Mouse (Mus musculus) layer of hippocampus, postnatal 25 days (tissue): ENCODE results near the gene Drosha. TPM values are rescaled to one million over a fixed set of nuclear protein-coding genes. Genes with fewer than 3 reads are reported as not detected.
"Not testable (repeated sequence)": the region's sequence is repeated elsewhere in the genome, so short reads cannot be mapped to it uniquely, and the experiment has no call there.

Experiments used
- DNase-seq, 2 experiments: peaks; one replicate each; pipeline ENCODE4 v3.0.0; 2022; ENCODE audit warnings: mixed read lengths in 2 of 2, low spot score in 1 of 2; ENCODE audit errors: extremely low spot score in 1 of 2
- total RNA-seq, 2 experiments: library from RNA; stranded (reverse); gene quantifications; 2 replicates each; pipeline ENCODE4 v1.2.3; 2021

The Drosha gene
- total RNA-seq, result 10 to 100 TPM; 80.2 to 91.8 TPM

DNA sequence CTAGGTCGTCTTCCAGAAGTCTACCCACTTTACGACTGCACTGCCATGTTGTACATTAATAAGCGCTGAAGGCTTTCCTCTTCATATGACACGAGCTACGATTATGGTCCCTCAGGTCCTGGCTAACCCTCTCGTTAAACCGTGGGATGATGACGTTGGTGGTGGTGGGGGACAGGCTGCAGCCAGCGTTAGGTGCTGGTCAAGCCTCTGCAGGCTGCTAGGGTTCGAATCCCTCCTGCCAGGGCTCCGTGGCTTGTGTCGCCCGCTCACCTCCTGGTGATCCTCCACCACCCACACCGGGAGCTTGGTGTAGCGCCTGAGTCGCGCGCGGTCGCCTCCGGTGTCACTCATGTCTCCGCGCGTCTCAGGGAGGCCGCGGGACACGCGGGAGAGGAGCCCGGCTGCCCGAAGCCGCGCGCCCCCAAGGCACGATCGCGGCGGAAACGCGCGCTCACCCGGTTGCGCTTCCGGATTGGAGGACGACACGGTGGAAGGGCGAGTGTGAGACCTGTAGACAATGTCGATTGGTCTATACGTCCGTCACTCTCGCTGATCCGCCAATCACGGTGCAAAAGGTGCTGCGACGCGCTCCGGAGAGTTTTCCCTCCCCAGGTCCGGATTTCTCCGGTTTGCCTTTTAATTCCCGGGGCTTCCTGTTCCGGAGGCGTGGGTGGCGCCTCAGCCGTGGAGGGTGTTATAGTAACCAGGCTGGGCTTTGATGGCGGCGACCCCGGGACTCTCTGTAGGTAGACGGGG is at the start of gene Drosha, which contains the start of gene 6030458C11Rik:
Gene Drosha (plus strand): TSS at position 619 of the 756 bp plus-strand sequence.
Gene 6030458C11Rik (minus strand): TSS at position 453 of the 756 bp plus-strand sequence.
- peak; percentile 95 to 99 for DNase-seq

DNA sequence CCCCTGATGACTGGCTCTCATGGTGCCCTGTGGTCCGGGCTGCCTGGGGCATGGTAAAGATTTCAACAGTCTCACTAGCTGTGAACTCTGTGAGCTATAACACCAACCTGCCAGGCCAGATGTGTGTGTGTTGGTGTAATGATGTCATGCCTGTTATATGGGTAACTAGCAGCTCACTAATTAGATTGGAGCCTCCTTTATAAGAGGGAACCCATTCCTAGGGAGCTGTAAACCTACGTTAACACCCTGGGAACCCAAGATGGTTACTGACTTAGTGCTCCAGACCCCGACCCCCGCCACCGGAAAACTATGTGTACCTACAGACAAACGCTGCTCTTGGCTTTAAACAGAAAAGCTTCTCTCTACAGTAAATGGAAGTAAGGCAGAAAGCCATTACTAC is 43.3 kb upstream of the Drosha start:
- no peak for DNase-seq

GRCm38 (mm10) chr15:12781729-12782326 is 42.8 kb upstream of the Drosha start:
- no peak for DNase-seq

- DNase-seq, result no peak
These were observed 36.1 kb upstream of the Drosha start for GRCm38 (mm10) chr15:12788536-12788935.

DNA sequence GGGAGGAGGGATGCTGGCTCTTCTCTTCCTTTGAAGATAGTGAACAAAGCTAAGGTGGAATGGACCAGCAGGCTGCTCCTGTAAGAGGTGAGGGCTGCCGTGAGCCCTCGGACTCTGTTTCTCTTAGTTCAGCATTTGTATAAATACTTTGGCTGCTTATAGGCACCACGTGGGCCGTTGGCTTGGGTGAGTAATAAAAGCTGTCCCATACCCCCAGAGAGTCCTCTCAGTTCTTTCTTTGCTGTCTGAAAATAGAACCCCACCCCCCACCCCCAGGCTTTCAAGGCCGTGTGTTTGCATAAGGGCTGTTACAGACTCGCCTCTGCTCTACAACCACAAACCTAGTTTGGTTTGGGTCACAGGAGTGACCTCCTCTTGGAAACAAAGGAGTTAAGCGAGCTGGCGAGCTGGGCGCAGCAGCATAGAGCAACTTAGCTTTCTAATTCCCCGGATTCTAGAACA is 35.2 kb upstream of the Drosha start:
- DNase-seq, result no peak

GRCm38 (mm10) chr15:12794311-12794710 is 30.3 kb upstream of the Drosha start:
- no peak for DNase-seq

DNA sequence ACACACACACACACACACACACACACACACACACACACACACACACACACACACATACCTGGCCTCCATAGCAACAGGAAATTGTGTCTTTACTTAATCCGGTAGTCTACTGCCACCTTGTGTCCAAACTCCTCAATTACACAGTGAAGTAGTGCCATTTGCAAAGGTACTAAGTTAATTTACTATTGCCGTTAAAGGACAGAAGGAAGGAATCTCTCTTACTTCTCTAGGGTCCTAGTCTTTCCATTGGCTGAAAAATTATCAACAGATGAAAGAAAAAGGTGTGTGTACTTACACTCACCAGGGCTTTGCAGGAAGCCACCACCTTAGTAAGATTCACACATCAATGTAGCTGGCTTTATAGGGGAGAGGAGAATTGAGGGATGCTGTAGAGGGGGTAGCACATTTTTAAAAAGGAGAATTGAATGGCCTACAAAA is 29.1 kb upstream of the Drosha start:
- DNase-seq, result peak in 1 of 2 experiments; percentile 65

DNA sequence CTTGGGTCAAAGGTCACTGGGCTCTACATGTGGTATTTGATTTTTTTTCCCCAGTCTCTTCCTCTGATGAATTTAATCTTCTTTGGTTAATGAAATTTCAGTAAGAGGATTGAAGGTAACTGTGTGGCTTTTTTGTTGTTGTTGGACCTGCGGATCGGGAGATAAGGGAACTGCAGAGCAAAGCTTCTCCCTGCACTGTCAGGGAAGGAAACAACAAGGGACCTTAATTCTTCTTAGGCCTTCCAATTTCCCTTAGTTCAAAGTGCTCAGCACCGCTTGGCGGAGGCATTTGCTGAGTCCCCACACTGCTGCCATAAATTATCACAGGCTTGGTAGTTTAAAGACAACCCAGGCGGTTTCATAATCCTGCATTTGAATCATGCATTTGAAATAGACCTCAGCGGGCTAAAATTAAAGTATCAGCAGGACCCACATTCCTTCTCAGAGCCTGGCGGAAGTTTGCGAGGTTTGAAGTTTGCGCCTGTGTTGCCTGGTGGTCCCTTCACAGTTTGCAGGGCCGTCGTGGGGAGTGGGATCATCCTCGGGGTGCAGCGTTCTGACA is 28.6 kb upstream of the Drosha start:
- DNase-seq, result no peak

GRCm38 (mm10) chr15:12798043-12798442 is 26.6 kb upstream of the Drosha start:
- no peak for DNase-seq

DNA sequence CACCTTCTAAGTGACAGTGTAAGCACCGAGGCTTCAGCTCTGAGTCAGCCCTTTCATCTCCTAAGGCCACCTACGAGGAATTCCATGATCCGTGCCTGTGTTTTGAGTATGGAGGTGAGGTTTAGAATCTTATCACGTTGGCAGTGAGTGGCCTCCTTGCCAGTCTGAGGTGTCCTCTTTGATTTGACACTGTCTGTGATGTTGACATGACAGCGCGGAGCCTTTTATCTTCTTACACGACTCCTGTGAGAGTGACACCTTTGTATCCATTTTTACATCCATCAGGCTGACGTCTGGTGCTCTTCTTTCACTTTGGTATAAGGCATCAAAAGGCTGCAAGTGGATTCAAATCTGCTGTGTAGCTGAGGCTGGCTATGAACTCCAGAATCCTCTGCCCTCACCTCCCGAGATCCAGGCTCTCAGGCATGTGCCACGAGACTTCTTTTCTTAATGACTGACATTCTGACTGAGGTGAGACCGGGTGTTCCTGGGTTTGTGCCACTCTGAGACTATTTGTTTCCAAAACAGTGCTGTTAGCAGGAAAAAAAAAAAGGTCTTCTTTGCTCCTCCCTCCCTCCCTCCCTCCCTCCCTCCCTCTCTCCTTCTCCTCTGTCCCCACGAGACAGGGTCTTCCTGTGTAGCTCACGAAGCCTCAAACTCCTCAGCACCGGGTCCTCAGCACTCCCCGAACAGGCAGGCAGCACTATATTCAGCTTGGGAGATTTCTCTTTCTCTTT is 24.0 kb upstream of the Drosha start:
- no peak for DNase-seq

DNA sequence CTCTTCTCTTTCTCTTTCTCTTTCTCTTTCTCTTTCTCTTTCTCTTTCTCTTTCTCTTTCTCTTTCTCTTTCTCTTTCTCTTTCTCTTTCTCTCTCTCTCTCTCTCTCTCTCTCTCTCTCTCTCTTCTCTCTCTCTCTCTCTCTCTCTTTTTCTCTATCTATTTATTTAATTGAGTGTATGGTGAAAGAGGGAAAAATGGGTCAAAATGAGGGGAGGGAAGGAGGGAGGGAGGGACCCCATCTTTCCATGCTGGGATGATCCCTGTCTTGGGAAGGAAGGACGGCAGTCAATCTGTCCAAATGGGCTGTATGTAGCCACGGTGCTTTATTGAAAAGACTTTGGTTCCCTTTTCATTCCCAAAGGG is 23.5 kb upstream of the Drosha start:
- not testable (repeated sequence) for DNase-seq

GRCm38 (mm10) chr15:12805071-12805470 is 19.5 kb upstream of the Drosha start:
- DNase-seq, result no peak

- DNase-seq, result no peak
These were observed 17.5 kb upstream of the Drosha start for GRCm38 (mm10) chr15:12807088-12807487.

DNA sequence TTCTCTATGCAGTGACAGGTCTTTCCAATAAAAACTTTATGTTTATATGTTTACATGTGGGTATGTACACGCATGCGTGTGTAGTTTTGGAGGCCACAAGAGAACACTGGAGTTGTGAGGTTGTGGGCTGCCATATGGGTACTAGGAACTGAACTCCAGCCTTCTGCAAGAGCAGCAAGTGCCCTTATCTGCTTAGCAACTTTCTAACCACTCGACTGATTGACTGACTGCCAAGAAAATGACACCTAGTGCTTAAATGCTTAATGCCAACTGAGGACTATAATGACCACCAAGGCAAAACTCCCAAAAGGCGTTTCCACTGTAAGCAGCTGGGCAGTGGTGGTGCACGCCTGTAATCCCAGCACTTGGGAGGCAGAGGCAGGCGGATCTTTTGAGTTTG is 15.3 kb upstream of the Drosha start:
- no peak for DNase-seq

GRCm38 (mm10) chr15:12812646-12813045 is 12.0 kb upstream of the Drosha start:
- no peak for DNase-seq

- no peak for DNase-seq
These were observed 7.0 kb upstream of the Drosha start for GRCm38 (mm10) chr15:12817592-12817991.

- no peak for DNase-seq
These were observed 1.9 kb upstream of the Drosha start for GRCm38 (mm10) chr15:12822416-12823395.

GRCm38 (mm10) chr15:12823455-12824119 is 1.0 kb upstream of the Drosha start:
- no peak for DNase-seq

DNA sequence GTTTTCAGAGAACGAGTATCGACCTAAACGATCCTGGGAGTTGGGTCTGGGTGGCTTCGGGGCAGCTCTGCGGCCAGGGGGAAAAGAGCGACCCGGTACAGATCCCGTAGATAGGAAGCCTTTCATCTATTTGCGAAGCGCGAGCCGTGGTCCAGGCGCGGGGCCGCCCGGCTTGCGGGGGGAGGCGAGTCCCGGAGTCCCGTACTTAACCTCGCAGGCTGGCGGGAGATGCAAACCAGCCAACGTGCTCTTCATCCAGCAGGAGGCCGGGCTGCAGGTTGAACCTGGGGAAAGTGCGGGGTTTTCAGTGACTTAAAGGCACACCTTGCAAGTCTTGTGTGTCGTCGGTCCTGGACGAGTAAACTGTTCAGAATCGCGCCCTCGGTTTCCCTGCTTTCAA is 350 bp downstream of the Drosha start:
- DNase-seq, result peak; percentile 23 to 29
